Mouse (Mus musculus) right cerebral cortex, postnatal 4 days (tissue): ENCODE measurements around the gene Olfr187.
"Not testable (repeated sequence)": the region's sequence is repeated elsewhere in the genome, so short reads cannot be mapped to it uniquely, and the experiment has no call there.

Experiments
- DNase-seq: peaks from one replicate; pipeline ENCODE4 v3.0.0-alpha.2; 2022

The Olfr187 gene

GRCm38 (mm10) chr16:59039710-59040109, at the start of gene Olfr187:
Olfr187 (minus strand) TSS chr16:59039767.
- no peak for DNase-seq

GRCm38 (mm10) chr16:59081113-59081512, 41.5 kb upstream of the Olfr187 start:
- DNase-seq = not testable (repeated sequence)

GRCm38 (mm10) chr16:59077905-59078304, 38.3 kb upstream of the Olfr187 start, which contains the start of gene Olfr190:
Olfr190 (minus strand) TSS chr16:59078005.
- DNase-seq = no peak

GRCm38 (mm10) chr16:59073520-59073919, 34.0 kb upstream of the Olfr187 start:
- no peak for DNase-seq

GRCm38 (mm10) chr16:59071755-59072154, 32.2 kb upstream of the Olfr187 start:
- DNase-seq = no peak

- not testable (repeated sequence) for DNase-seq
Measured at GRCm38 (mm10) chr16:59062411-59062810, 22.8 kb upstream of the Olfr187 start.

- DNase-seq = not testable (repeated sequence)
Measured at GRCm38 (mm10) chr16:59049286-59049685, 9.7 kb upstream of the Olfr187 start.

- no peak for DNase-seq
Measured at GRCm38 (mm10) chr16:59048860-59049259, 9.3 kb upstream of the Olfr187 start.

GRCm38 (mm10) chr16:59047579-59047978, 8.0 kb upstream of the Olfr187 start:
- no peak for DNase-seq

- no peak for DNase-seq
Measured at GRCm38 (mm10) chr16:59045835-59046234, 6.3 kb upstream of the Olfr187 start.

GRCm38 (mm10) chr16:59030191-59030590, 9.4 kb downstream of the Olfr187 start, which contains the start of gene Olfr186:
Olfr186 (minus strand) TSS chr16:59030291.
- no peak for DNase-seq

- no peak for DNase-seq
Measured at GRCm38 (mm10) chr16:59013357-59014018, 26.1 kb downstream of the Olfr187 start.

GRCm38 (mm10) chr16:59007146-59007545, 32.4 kb downstream of the Olfr187 start:
- DNase-seq = no peak

GRCm38 (mm10) chr16:58995057-58995456, 44.5 kb downstream of the Olfr187 start, which contains the start of gene Olfr183:
Olfr183 (plus strand) TSS chr16:58995357.
- no peak for DNase-seq
